Mouse (Mus musculus): ENCODE measurements at regions not wholly inside any gene's neighbourhood (a gene's known extent, or its start where the extent isn't known, plus 50 kb on each side); places are given as distances from the start of the nearest gene placed in this dataset.

DNA sequence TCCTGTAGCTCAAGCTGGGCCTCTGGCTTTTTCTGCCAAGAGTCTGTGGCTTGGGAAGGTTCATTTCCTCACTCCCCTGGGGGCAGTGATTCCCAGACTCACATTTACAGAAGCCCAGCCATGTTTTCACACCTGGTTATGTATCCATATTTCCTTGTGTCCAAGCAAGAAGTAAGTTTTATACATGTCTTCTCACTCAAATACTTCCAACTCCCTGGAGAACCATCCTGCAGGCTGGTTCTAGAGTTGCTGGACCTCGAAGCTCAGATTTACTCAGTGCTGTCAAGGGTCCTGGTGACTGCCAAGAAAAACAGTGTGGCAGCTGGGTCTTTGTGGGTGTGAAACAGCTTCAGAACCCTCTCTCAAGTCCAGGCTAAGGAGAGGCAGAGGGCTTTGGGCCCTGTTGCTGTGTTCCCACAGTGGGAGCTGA, 537.6 kb upstream of the Nrp1 start:
- DNase-seq, result no peak

DNA sequence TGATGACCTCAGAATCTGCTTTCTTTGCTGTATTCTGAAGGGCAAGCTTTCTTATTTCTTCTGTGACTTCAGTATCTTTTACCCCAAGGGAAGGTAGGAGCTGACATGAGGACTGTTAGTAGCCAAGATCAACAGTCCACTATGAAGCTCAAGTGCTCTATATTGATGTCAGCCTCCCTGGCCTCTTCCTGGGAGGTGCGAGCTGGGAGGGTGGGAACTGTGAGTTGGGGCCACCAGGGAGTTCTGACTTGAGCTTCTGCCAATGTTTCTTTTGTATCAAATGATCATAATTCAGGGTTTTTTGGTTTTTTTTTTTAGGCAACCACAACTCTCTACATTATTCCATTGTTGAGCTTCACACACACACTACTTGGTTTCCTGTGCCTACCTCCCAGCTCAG, 536.8 kb upstream of the Nrp1 start:
- no peak for DNase-seq

DNA sequence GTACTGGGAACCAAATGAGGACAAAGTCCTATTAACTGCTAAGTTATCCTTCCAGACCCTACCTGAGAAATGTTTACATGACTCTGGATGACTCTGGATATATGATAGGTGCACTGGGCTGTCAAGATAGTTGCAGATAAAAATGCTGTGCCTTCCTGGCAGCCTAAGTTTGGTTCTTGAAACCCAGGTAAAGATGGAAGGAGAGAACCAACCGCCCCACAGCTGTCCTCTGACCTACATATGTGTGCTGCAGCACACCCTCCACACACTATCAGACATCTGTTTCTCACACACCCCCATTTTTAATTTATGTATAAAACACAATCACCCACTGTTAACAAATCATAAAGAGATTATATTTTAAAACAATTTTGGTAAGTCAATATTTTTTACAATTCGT, 533.4 kb upstream of the Nrp1 start:
- no peak for DNase-seq

DNA sequence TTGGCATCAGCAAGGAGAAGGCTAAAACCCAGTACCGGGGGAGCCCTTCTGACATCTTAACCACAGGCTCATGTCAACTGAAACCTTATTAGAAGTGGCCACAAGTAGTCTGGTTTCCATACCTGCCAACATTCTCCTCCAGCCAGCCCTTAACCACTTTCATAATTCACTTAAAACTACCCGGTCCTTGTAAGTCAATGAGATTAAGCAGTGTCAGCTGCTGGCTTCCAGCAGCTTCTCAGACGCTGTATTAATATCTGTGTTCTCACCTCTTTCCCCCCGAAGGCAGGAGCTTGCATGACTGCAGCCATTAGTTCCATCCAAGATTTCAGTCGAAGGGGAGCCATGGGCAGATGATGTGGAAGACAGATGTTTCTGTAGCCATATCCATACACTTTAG, 530.6 kb upstream of the Nrp1 start:
- DNase-seq, result no peak

DNA sequence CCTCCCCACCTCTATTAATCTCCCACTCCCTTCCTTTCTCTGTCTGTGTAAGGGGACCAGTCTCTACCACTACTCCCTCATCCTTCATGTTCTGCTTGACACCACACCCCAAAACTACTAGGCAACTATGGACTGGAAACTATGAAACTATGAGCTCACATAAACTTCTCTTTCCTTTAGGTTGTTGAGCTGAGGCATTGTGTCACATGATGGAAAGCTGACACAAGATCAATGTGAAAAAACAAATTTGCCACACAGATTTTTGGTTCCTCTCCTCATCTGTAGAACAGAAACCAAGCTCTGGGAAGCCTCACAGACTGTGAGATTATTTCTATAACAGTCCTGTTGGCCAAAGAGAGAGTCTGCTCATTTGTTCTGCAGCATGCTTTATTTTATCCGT, 528.7 kb upstream of the Nrp1 start:
- DNase-seq, result no peak

DNA sequence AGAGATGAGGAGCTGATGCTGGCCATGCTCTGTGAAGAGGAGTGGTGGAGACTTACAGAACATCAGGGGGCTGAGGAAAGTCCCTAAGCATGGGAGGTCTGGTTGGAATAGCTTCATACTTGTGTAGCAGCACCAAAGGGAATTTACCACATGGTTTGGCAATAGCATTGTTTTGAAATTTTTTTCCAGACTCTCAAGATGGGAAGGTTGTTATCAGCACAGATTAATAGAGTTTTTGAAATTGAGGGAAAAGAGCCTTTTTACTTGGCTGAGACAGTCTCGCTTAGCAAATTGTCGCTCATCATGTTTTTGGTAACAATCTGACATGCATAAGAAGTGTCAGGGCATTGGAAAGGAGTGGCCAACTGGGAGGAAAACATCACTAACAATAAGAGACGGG, 524.4 kb upstream of the Nrp1 start:
- DNase-seq, result no peak

DNA sequence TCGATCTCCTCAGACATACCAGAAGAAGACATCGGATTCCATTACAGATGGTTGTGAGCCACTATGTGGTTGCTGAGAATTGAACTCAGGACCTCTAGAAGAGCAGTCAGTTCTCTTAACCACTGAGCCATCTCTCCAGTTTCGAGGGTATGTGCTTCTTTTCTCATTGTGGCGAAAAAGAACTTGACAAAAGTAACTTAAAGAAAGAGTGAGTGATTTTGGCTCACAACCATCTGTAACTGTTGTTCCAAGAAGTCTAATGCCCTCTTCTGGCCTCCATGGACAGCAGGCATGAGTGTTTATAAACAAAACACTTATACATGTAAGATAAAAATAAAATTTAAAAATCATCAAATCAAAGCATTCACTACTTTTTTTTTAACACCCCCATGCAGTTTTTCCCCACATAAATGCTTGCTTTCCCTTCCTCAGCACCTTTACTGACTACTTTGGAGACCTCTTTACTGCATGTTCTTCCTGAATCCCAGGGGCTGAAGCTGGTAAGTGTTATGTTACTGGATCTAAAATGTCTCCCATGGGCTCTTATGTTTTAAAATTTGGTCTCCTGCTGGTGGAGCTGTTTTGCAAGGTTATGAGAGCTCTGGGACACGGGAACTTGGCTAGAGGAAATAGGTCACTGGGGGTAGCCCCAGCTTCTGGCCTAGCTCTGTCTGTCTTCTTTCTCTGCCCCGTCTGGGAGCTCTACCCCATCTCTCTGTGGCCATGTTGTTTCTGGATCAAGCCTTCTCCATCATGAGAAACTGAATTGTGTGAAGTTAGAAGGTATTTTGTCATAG, 521.8 kb upstream of the Nrp1 start:
- no peak for DNase-seq

DNA sequence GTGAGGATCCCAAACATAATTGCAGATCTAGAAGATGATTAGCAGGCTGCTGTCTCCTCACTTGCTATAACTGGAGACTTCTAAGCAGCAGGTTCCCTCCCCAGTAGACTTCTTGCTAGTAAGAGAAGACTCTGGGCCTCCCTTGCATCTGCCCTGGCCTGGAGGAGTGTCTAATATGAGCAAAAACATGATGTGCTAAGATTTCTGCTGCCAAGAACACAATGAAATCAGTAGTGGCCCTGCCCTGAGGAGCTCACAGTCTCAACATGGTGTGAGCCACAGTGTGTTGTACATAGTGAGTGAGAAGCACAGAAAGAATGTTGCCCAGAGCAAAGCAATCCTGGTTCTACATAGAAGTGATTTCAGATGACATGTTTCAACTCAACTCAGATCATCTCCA, 520.1 kb upstream of the Nrp1 start:
- peak in 1 of 2 experiments; percentile 12 for DNase-seq

DNA sequence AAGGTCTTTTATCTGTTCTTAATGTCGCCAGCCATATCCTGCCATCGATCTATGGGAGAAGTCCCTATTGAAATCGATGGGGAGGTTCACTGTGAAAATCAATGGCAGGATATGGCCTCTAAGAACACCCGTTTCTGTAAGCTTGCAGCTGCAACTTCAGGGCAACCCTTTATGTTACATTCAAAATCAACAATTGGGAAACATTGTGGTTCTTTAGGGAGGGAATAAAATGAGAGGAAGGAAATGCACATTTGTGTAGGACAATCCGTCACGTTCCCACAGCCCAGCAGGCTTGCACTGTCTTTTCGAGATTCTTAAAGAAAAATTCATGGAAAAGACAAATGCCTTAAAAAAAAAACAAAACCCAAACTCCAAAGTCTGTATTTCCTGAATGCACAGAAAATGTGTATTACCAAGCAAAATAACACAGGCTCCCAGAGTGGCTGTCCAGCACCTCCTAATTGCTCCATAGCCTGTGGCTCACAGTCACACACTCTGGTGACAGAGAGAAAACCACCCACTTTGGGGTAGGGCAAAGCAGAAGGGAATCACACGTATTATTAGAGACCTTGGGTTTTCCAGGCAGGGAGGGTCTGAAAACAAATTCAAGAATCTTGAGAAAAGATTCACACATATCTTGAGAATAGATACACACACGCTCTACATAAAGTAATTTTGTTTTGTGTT, 510.9 kb upstream of the Nrp1 start:
- no peak for DNase-seq

DNA sequence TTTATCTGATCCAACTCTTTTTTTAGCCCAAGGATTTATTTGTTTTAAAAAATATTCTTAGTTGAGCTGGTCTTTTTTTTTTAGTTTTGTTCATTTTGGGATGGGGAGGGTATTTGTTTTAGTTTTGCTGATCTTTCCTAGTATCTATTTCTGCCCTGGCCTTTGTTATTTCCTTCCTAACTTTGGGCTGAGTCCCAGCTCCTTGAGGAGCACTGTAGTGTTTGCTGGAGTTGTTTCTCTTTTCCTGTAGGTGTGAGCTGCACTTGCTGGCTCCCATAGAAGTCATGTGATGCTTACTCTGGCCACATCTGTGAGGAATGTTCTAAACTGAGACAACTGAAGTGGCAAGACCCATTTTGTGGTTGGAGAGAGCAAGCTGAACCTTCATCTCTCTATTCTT, 508.5 kb upstream of the Nrp1 start:
- peak; percentile 39 to 69 for DNase-seq

DNA sequence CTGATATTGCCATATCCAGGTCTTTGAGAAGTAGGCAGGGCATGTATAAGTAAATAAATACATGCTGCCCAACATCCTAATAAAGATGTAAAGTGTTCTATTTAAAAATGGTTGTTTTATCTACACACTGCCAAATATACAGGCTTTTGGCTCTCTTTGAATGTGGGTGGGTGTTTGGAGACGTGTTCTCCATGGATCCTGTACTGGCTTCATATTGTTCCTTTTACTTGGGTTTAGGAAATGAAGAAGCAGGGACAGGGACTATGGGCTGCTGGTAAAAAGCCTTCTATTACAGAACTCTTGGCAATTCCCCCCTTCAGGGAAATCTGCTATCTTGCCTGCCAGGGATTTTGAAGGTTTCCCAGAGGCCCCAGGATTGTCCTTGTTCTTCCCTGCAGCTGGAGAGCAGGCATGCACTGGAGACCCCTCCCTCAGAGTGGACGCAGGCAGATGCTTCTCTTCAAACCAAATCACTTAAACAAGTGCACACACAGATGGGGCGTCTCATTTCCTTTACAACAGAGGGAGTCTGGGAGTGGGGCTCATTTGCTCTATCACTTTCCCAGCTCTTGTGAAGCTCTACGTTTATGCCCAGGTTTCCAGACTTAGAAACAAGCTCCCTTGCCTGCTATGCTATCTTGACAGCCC, 502.6 kb upstream of the Nrp1 start:
- peak in 1 of 2 experiments; percentile 8 for DNase-seq

DNA sequence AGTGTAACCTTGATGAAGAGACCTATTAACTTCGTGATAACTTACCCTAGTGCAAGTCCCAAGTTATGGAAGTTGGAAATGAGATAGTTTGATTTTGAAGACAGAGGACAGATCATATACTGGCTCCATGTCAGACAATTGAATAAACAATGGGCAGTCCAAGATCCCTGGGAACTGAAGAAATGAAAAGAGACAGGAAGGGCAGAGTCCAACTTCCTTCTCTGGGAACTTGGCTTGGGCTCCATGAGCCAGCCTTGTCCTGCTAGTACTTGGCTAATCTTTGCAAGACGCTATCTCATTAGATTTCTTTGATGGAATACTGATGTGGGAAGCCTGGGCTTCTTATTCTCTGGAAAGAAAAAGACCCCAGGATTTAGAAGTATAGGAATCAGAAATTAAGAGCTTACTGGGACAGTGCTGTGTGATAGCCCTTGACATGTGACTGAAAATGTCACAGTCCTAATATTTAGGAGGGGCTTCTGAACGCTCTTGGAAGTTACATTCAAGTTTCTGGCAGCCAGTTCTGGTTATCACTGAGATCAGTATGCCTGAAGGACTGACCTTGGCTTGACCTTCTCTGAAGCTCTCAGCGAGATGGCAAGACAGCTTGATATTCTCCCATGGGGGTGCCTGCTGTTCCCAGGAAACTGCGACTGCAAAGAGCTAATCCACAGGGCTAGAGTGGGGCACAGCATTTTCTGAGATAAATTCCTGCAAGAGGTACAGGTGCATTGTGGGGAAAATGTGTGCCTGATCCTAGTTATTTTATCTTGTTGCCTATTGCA, 501.9 kb upstream of the Nrp1 start:
- peak; percentile 20 to 48 for DNase-seq

DNA sequence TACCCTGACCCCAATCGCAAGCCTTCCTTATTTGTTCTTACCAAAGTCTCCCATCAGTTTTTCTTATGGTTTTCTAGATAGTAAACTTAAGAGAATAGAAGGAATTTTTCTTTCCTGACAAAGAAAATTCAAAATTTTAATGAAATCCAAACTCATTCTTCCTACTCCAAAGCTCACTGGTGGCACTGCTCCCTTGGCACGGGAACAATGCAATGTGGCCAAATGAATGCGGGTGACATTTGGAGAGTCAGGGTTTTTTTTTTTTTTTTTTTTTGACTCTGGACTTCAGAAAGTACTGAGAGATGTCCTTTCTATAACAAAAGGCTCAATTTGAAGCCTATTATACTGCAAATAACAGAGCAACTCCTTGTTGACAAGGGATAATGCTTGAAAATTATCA, 499.4 kb upstream of the Nrp1 start:
- DNase-seq, result no peak

DNA sequence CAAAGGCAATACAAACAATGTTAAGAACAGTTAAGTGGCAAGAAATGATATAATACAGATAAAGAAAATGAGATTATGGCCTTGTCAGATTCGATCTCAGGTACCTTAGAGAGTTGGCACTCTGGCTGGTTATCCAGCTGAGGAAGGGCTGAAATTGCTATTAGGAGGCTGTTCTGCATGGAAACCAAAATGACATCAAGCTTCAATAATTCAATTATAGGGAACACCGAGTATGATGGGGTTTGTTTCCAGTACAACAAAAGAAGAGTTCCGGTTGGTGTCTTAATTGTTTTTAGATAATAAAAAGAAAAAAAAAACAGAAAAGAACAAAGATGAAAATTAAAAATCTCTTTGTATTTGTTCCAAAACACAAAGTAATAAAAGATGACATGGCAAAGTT, 498.0 kb upstream of the Nrp1 start:
- DNase-seq, result no peak

DNA sequence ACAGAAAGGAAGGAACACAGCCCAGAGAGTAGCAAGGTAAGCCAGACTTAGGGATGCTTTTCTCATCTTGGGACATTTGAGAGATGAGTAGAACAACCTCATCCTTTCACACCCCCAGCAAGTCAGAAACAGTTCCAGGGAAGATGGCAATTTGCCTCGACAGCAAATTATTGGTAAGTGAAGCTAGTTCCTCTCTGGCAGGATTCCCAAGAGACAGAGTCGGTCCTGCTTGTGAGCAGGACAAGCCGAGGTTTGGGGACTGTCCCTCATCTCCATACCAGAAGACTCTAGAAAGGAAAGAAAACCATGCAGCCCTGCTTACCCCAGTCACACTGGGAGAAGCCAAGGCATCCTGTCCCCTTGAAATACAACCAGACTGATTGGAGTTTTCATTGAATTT, 497.5 kb upstream of the Nrp1 start:
- no peak for DNase-seq

DNA sequence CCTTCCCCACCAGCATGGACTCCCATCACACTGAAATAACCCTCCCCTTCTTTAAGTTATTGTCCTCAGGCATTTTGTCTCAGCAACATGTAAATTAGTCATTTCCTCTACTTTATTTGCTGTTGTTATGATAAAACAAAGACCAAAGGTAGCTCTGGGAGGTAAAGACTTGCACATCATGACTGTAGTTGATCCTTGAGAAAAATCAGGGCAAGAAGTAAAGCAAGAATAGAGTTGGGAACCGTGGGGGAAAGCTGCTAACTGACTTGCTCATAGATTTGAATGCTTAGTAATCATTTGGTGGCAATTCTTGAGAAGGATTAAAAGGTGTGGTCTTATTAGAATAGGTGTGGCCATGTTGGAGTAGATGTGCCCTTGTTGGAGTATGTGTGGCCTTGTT, 473.8 kb upstream of the Nrp1 start:
- DNase-seq, result no peak

DNA sequence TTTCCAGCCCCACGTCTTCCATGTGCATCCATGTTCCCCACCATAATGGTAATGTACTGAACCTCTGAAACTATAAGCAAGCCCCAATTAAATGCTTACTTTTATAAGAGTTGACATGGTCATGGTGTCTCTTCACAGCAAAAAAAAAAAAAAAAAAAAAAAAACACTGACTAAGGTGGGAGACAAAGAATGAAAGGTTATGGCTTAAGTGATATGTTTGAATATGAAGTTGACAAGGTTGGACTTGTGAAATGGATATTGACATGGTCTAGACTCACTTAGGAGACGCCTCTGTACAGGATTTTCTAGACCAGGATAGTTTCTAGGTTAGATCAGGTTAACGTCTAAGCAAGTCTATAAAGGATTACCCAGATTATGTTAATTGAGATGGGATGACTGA, 473.2 kb upstream of the Nrp1 start:
- DNase-seq, result no peak

DNA sequence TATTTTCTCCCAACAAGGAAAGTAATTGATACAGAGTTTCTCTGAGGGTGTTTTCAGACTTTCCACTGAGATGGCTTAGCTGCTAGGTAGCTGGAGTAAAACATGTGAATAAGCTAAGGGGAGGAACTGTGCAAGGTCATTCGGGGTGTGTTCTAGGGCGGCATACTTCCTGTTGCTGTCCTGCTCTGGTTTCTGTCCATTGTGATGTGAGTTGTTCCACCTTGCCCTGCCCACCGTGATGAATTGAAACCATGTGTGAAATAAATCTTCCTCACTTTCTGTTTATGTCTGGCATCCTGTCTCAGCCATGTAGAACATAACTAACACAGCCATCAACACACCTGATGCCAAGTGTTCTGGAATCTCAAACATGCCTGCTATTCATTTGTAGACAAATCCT, 472.6 kb upstream of the Nrp1 start:
- peak; percentile 8 to 45 for DNase-seq

DNA sequence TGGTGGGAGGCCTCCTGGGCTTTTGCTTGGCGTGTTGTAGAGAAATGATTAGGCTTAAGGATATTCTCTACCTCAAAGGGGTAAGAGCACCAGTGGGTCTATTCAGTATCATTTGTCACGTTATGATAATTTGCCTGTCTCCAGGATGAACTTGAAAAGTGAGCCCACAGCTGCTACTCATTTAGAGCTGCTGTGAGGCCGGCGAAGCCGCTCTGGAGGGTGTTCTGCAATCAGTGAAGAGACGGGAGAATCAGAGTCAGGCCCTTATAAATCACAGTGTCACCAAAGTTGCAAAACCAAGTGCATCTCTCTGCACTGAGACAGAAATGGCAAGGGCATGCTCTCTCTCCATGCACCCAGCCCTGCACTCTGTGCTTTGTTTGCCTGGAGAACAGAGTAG, 467.7 kb upstream of the Nrp1 start:
- DNase-seq, result no peak

DNA sequence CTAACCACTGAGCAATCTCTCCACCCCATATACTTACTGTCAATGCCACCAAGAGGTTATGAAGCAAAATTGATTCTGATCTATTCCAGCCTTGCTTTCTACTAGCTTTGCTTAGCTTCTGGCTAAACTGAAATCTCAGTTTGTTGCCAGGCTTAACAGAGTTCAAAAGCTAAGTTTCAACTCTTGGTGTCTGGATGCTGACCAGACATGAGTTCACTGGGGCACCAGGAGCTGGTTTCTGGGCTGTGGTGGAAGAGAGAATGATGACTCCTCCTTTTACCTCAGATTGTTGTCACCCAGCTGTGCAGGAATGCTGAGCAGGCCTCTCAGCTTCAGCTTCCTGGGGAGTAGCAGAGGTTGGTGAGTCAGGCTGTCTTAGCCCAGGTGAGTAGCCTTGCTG, 464.1 kb upstream of the Nrp1 start:
- no peak for DNase-seq

DNA sequence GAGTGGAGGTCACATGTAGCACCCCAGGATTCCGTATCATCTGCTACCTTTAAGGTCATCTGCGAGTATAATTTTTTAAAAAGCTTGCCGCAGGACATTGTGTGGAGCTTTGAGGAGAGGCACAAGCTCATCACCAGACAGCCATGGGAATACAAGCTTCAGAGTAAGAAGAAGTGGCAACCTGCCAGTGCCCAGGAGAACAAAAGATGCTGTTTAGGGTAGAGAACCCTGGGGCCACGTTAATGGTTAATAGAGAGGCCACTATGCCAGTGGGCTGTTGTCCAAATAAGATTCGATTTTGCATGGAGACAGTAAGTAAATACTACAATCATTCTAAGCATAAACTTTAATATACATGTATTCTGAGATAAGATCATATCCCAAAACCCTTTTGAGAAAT, 450.0 kb upstream of the Nrp1 start:
- no peak for DNase-seq

DNA sequence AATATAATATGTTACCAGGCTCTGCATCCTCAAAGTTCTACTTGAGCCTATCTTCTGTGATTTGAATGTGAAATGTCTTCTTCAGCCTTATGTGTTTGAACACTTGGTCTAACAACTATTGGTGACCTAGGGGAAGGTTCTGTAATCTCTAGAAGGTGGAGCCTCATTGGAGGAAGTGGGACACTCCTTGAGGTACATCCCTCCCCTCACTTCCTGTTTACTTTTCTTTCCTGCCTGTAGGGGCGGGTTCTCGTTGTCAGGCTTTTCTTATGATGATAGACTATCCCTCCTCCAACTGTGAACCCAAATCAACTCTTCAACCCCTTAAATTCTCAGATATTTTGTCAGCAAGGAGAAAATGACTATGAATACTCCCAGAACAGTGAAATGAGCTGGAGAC, 448.8 kb upstream of the Nrp1 start:
- no peak for DNase-seq

DNA sequence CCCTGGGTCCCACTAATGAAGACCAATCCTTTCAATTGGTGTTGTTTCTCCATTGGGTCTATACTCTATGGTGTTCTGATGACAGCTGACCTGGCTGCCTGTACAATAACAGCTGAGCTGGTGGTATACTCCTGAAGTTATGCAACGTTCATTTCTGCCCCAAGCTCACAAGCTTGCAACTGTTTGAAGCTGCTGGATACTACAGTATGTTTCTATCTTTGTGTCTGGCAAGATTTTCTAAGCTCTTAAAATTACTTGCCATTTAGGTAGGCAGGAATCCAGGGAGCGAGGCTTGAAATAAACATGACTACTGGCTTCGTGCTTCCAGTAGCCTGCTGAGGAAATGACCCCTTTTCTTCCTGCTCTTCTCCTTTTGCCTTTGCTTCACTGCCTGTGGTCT, 444.3 kb upstream of the Nrp1 start:
- no peak for DNase-seq

Data from lung, adult 18-20 months (tissue).